Mouse (Mus musculus) midbrain, embryonic 14.5 days (tissue): ENCODE measurements at regions not wholly inside any gene's neighbourhood (a gene's known extent, or its start where the extent isn't known, plus 50 kb on each side); places are given as distances from the start of the nearest gene placed in this dataset.
A peak's percentile ranks its signal among the peaks of the same experiment; 100 is the strongest.

ENCODE experiments used
- ATAC-seq: fragments of 200-750 bp; cut with Nextera tagmentation; 2 replicates; pipeline ENCODE4 v1.8.0; 2017; ENCODE audit warnings: moderate number of reproducible peaks, moderate library complexity; ENCODE audit not compliant: low FRiP score, low TSS enrichment
- DNase-seq: peaks from one replicate; pipeline ENCODE4 v3.0.0-alpha.2; 2015
- H3K27ac ChIP-seq: fragments of 300-500 bp; sonication (generic); replicated peaks from 2 replicates; pipeline ENCODE4 v1.5.1; 2014; ENCODE audit warnings: mild to moderate bottlenecking, low read depth, low read length, moderate library complexity
- H3K27me3 ChIP-seq: fragments of 300-500 bp; sonication (generic); 2 replicates; pipeline ENCODE4 v1.6.1; 2014; ENCODE audit warnings: low read length, control low read depth, mixed read lengths; ENCODE audit not compliant: control insufficient read depth, insufficient read depth
- H3K36me3 ChIP-seq: fragments of 300-500 bp; sonication (generic); 2 replicates; pipeline ENCODE4 v1.6.1; 2014; ENCODE audit warnings: low read length, control low read depth; ENCODE audit not compliant: control insufficient read depth, insufficient read depth
- H3K4me1 ChIP-seq: fragments of 300-500 bp; sonication (generic); 2 replicates; pipeline ENCODE4 v1.6.1; 2014; ENCODE audit warnings: mild to moderate bottlenecking, antibody characterized with exemption, low read length, control low read depth; ENCODE audit not compliant: control insufficient read depth, insufficient read depth
- H3K4me2 ChIP-seq: fragments of 300-500 bp; sonication (generic); 2 replicates; pipeline ENCODE4 v1.6.1; 2014; ENCODE audit warnings: mild to moderate bottlenecking, low read length, moderate library complexity
- H3K4me3 ChIP-seq: fragments of 300-500 bp; sonication (generic); replicated peaks from 2 replicates; pipeline ENCODE4 v1.5.1; 2014; ENCODE audit warnings: low read depth, low read length
- H3K9ac ChIP-seq: fragments of 300-500 bp; sonication (generic); replicated peaks from 2 replicates; pipeline ENCODE4 v1.6.1; 2014; ENCODE audit warnings: mild to moderate bottlenecking, low read length, moderate library complexity
- H3K9me3 ChIP-seq: fragments of 300-500 bp; sonication (generic); 2 replicates; pipeline ENCODE4 v1.6.1; 2016; ENCODE audit warnings: low read length, control low read depth, mixed read lengths; ENCODE audit not compliant: control insufficient read depth
- WGBS: fragments of 180-500 bp; shearing (Covaris S2); extraction: QIAGEN DNeasy Blood & Tissue Kit; methylation state at CpG from one replicate; pipeline ENCODE4 v1.1.7; 2014; 5-methylcytosine and 5-hydroxymethylcytosine counted together

DNA sequence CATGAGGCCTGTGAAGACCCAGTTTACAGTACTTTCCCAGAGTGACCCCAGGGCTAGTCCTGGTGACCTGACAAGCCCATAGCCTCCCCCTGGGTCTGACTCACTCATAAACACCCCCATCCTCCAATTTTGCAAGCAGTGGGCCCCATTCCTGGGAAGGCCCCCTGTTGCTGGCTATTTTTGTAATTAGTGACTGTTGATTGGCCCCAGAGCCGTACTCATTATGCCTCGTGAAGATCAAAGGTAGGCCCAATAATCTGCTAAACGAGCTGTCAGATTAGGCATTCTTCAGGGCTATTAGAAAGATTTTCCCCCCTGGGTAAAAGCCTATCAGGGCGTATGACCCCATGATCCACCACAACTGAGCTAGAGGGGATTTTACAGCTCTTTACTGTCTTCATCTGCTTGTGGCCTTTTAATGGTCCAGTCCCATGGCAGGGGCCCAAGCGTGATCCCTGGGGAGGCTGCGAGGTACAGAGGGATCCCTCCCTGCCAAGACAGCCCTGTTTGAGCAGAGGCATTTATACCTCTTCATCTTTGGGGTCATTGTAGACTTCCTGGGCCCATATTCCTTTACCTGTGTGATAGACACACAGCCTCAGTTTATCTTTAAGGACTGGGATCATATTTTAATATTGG lies 80.1 kb upstream of the Haao start:
- H3K27ac ChIP-seq: no peak overlapping the region
- H3K36me3 ChIP-seq: no peaks in the 10 kb centered on the region
- no peak overlapping the region for H3K4me2 ChIP-seq
- no peaks in the 10 kb centered on the region for H3K9me3 ChIP-seq
- DNase-seq (peak; percentile 30), ATAC-seq (no peak)
- H3K9ac ChIP-seq: no peak overlapping the region
- 37% methylated on average over 6 of the region's 6 CpGs for WGBS
- H3K27me3 ChIP-seq: no peaks in the 10 kb centered on the region
- H3K4me1 ChIP-seq: no peaks in the 10 kb centered on the region
- H3K4me3 ChIP-seq: no peak overlapping the region

DNA sequence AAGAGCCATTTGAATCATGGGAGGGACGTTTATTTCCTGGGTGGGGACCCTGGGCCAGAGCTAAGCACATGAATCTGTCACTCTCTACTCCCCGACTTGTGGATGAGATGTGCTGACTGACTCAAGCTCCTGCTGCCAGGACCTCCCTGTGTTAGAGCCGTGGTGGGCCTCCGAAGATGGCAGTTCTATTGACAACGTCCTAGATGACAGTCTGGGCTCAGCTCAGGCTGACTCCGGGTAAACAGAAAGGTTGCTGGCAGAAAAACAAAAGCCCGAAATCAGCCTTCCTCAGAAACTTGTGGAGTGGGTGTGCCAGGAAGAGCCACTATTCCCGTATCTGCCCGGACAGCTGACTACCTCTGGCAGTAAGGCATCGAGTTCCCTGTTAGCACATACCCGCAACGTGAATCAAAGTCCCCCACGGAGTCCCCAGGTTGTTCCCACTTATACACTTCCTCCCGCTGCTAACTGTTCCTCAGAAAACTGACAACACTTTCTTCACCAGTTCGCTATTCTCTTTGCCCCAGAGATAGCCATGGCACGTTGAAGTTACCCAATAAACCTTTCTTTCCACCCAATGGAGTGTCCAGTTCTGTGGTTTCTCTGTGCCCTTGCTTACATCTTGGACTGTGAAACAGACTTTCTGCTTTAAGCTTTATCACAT lies 76.6 kb upstream of the Haao start:
- no peak for ATAC-seq
- Histone ChIP-seq H3K9me3 (no peaks in the 10 kb centered on the region), H3K4me1 (no peaks in the 10 kb centered on the region), H3K36me3 (no peaks in the 10 kb centered on the region), H3K9ac (no peak overlapping the region), H3K27me3 (no peaks in the 10 kb centered on the region), H3K4me3 (no peak overlapping the region), H3K27ac (no peak overlapping the region), H3K4me2 (no peak overlapping the region)
- no peak for DNase-seq
- WGBS: 69% methylated on average over 16 of the region's 16 CpGs

DNA sequence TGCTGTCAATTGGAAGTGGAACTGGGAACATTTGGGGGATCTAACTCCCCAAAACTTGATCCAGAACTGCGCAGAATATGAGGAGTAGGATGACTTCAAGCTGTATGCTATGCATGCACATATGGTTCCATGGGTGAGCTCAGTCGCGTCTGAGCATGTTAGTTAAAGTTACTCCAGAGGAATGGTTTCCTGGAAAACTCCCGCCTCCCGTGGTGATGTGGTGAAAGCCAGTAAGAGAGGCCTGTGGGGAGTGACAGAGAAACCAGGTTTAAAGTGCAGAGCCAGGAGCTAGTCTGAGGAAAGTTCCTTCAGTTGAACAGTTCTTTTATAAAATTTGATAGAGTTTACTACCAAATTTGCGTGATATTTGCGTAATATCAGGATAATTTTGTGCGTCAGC lies 73.1 kb upstream of the Haao start:
- H3K27me3 ChIP-seq: no peaks in the 10 kb centered on the region
- H3K9me3 ChIP-seq: no peaks in the 10 kb centered on the region
- no peak overlapping the region for H3K27ac ChIP-seq
- H3K4me3 ChIP-seq: no peak overlapping the region
- ATAC-seq: no peak
- H3K4me2 ChIP-seq: no peak overlapping the region
- no peak overlapping the region for H3K9ac ChIP-seq
- H3K4me1 ChIP-seq: no peaks in the 10 kb centered on the region
- no peak for DNase-seq
- no peaks in the 10 kb centered on the region for H3K36me3 ChIP-seq
- 82% methylated on average over 8 of the region's 8 CpGs for WGBS

DNA sequence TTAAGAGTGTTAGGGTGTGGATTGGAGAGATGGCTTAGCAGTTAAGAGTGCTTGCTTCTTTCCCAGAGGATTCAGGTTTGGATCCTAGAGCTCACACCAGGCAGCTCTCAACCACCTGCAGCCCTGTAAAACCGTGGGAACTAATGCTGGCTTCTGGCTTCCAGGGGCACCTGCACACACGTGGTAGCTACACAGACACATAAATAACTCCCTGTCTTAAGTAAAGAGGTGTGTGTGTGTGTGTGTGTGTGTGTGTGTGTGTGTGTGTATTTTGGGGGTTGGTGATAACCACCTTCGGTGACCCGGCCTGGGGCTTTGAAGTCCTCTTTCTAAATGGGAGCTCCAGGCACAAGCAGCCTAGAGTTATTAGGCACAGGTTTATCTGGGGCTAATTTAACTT lies 72.5 kb upstream of the Haao start:
- Histone ChIP-seq H3K4me2 (no peak overlapping the region), H3K9ac (no peak overlapping the region), H3K27me3 (no peaks in the 10 kb centered on the region), H3K27ac (no peak overlapping the region), H3K4me1 (no peaks in the 10 kb centered on the region), H3K4me3 (no peak overlapping the region), H3K36me3 (no peaks in the 10 kb centered on the region), H3K9me3 (no peaks in the 10 kb centered on the region)
- no peak for ATAC-seq
- DNase-seq: no peak
- WGBS: 80% methylated on average over 4 of the region's 4 CpGs

DNA sequence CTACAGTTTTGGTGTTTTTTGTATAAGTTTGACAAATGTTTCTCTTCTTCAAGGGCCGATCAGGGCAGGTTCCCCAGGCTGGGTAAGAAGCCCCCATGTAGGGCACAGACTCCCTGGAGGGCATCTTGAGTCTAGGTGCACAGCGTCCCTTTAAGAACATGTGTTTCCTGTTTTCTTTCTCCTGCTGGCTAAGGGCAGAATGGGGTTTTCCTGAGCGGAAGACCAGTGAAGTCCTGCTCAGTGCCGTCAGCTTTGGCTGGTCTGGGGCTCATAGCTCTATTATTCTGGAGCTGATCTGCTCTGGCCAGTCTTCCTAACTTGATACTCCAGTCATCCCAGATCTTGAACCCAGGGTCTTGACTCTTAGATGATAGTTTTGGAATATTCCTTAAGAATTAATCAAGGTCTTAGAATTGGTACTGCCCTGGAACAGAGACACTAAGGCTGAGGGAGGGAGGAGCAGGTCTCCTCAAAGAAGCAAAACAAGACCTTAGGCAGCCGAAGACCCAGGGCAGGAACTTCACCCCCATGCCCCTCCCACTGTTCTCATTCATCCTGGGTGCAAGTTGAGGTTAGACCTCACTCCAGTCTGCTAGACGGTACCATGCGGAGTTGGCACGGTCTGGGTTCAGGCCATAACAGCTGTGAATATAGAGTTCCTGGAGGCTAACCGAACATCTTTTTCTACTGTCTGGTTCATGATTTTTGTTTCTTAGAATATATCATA lies 70.8 kb upstream of the Haao start:
- no peak overlapping the region for H3K4me2 ChIP-seq
- no peak for DNase-seq
- no peak for ATAC-seq
- H3K27me3 ChIP-seq: no peaks in the 10 kb centered on the region
- WGBS: 87% methylated on average over 9 of the region's 9 CpGs
- H3K36me3 ChIP-seq: no peaks in the 10 kb centered on the region
- H3K9me3 ChIP-seq: no peaks in the 10 kb centered on the region
- no peak overlapping the region for H3K4me3 ChIP-seq
- H3K4me1 ChIP-seq: no peaks in the 10 kb centered on the region
- no peak overlapping the region for H3K9ac ChIP-seq
- H3K27ac ChIP-seq: no peak overlapping the region

DNA sequence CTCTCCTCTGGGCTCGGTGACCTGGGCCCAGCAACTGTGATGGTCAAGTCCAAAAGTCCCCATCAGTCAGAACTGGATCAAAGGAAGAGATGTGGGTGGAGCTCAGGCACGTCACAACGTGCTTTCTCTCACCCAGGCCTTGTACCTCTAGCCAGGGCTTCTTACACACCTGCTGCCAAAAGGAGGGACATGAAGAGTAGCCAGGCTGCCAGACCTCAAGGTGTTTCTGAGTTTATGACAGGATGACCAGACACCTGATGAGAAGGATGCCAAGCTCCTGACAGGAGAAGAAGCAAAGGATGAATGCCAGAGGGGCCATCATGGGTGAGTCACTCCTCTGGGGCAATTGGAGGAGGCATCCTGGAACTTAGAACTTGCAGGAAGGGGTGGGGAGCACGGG lies 70.0 kb upstream of the Haao start:
- ATAC-seq (no peak), DNase-seq (no peak)
- Histone ChIP-seq H3K27me3 (no peaks in the 10 kb centered on the region), H3K9me3 (no peaks in the 10 kb centered on the region), H3K9ac (no peak overlapping the region), H3K27ac (no peak overlapping the region), H3K36me3 (no peaks in the 10 kb centered on the region), H3K4me1 (no peaks in the 10 kb centered on the region), H3K4me2 (no peak overlapping the region), H3K4me3 (no peak overlapping the region)
- WGBS: 87% methylated on average over 4 of the region's 4 CpGs

DNA sequence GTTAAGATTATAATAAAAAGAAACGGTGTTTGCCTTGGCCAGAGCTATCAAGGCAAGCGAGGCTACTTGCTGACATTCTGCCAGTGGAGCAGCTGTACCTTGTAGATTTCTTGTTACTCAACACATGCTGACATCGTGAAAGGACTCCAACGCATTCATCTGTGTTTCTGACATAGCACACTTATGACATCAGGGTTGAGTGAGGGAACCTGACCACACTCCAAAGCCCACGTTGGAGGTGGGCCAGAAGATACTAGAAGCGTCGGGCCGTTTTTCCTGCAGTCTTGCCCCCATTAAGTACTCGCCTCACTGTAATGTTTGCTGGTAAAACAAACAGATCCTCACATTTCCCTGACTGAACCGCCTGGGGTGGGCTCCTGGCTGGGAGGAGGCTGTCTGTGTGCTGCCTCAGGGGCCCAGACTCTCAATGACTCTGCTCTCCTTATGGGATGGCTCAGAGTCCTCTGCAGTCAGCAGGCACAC lies 69.0 kb upstream of the Haao start:
- Histone ChIP-seq H3K9me3 (no peaks in the 10 kb centered on the region), H3K27ac (no peak overlapping the region), H3K4me3 (no peak overlapping the region), H3K9ac (no peak overlapping the region), H3K27me3 (no peaks in the 10 kb centered on the region), H3K4me2 (no peak overlapping the region), H3K4me1 (no peaks in the 10 kb centered on the region), H3K36me3 (no peaks in the 10 kb centered on the region)
- ATAC-seq (no peak), DNase-seq (peak; percentile 19)
- 78% methylated on average over 10 of the region's 10 CpGs for WGBS

DNA sequence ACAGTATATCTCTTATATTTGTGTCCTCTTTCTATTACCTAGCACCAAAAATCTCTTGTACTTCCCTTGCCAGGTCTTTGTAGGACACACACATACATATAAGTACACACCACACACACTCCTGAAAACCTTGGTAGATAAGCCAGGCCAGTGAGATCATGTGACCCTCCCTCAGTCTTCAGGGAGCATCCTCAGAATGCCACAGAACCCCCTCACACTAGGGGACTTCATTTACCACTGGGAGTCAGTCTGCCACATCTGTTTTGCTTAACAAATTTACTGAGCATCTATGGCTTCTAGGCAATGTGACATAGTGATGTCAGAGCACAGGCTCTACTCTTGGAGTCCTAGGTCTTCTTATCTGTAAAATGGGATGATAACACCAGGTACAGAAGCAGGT lies 67.3 kb upstream of the Haao start:
- Histone ChIP-seq H3K4me3 (no peak overlapping the region), H3K27ac (no peak overlapping the region), H3K9me3 (no peaks in the 10 kb centered on the region), H3K4me2 (no peak overlapping the region), H3K9ac (no peak overlapping the region), H3K4me1 (no peaks in the 10 kb centered on the region), H3K27me3 (no peaks in the 10 kb centered on the region), H3K36me3 (no peaks in the 10 kb centered on the region)
- DNase-seq (no peak), ATAC-seq (no peak)

DNA sequence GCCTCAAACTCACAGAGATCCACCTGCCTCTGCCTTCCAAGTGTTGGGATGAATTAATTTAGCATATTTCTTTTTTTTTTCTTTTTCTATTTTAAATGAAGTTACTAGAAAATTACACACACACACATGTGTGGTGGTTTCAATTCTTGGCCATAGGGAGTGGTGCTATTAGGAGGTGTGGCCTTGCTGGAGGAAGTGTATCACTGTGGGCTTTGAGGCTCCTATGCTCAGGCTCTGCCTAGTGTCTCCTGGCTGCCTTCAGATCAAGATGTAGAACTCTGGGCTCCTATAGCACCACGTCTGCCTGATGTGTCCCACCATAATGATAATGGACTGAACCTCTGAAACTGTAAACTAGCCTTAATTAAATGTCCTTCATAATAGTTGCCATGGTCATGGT lies 66.8 kb upstream of the Haao start:
- DNase-seq: no peak
- H3K27ac ChIP-seq: no peak overlapping the region
- H3K4me1 ChIP-seq: no peaks in the 10 kb centered on the region
- no peaks in the 10 kb centered on the region for H3K36me3 ChIP-seq
- no peaks in the 10 kb centered on the region for H3K9me3 ChIP-seq
- H3K4me3 ChIP-seq: no peak overlapping the region
- no peak for ATAC-seq
- 83% methylated on average over 1 of the region's 1 CpGs for WGBS
- H3K27me3 ChIP-seq: no peaks in the 10 kb centered on the region
- no peak overlapping the region for H3K4me2 ChIP-seq
- no peak overlapping the region for H3K9ac ChIP-seq
